Mouse (Mus musculus): ENCODE results near the gene Pafah2.

GRCm38 (mm10) chr4:134474240-134474639 is 78.1 kb downstream of the Pafah2 start:
- TF ChIP-seq CTCF (IDR thresholded peaks at IDR 0.05; ENCODE audit: low read depth, low read length), result no peak
- TF ChIP-seq POLR2A (IDR thresholded peaks at IDR 0.05; ENCODE audit: insufficient read depth, low read length), result no peak
